Mouse (Mus musculus) neural tube, embryonic 12.5 days (tissue): ENCODE data around the gene Cdkl3. TPM values are rescaled to one million over a fixed set of nuclear protein-coding genes. Genes with fewer than 3 reads are reported as not detected.

Source experiments
- ATAC-seq: fragments of 200-750 bp; cut with Nextera tagmentation; 2 replicates; pipeline ENCODE4 v1.8.0; 2017; ENCODE audit warnings: low read depth, mild to moderate bottlenecking, moderate TSS enrichment, moderate library complexity; ENCODE audit not compliant: low FRiP score
- H3K27ac ChIP-seq: fragments of 300-500 bp; sonication (generic); 2 replicates; pipeline ENCODE4 v1.5.1; 2016
- H3K27me3 ChIP-seq: fragments of 300-500 bp; sonication (generic); replicated peaks from 2 replicates; pipeline ENCODE4 v1.6.1; 2016; ENCODE audit warnings: mild to moderate bottlenecking
- H3K36me3 ChIP-seq: fragments of 300-500 bp; sonication (generic); 2 replicates; pipeline ENCODE4 v1.6.1; 2016; ENCODE audit warnings: mild to moderate bottlenecking
- H3K4me1 ChIP-seq: fragments of 300-500 bp; sonication (generic); 2 replicates; pipeline ENCODE4 v1.6.1; 2016
- H3K4me2 ChIP-seq: fragments of 300-500 bp; sonication (generic); replicated peaks from 2 replicates; pipeline ENCODE4 v1.6.1; 2016; ENCODE audit warnings: mild to moderate bottlenecking
- H3K4me3 ChIP-seq: fragments of 300-500 bp; sonication (generic); 2 replicates; pipeline ENCODE4 v1.5.1; 2016
- H3K9ac ChIP-seq: fragments of 300-500 bp; sonication (generic); 2 replicates; pipeline ENCODE4 v1.6.1; 2016; ENCODE audit warnings: mild to moderate bottlenecking
- H3K9me3 ChIP-seq: fragments of 300-500 bp; sonication (generic); 2 replicates; pipeline ENCODE4 v1.6.1; 2016; ENCODE audit warnings: mild to moderate bottlenecking
- WGBS: fragments of 180-500 bp; shearing (Covaris S2); methylation state at CpG from one replicate; pipeline ENCODE4 v1.1.7; 2016; 5-methylcytosine and 5-hydroxymethylcytosine counted together
- polyA plus RNA-seq: library from polyadenylated mRNA; unstranded; fragments of >200 nt; fragmentation: Nextera tagmentation; extraction: Ambion mirVana; gene quantifications from 2 replicates; pipeline ENCODE4 v1.2.1, GENCODE M21; 2016

Gene Cdkl3
- polyA plus RNA-seq, result 19.5 and 19.6 TPM in 2 replicates

DNA sequence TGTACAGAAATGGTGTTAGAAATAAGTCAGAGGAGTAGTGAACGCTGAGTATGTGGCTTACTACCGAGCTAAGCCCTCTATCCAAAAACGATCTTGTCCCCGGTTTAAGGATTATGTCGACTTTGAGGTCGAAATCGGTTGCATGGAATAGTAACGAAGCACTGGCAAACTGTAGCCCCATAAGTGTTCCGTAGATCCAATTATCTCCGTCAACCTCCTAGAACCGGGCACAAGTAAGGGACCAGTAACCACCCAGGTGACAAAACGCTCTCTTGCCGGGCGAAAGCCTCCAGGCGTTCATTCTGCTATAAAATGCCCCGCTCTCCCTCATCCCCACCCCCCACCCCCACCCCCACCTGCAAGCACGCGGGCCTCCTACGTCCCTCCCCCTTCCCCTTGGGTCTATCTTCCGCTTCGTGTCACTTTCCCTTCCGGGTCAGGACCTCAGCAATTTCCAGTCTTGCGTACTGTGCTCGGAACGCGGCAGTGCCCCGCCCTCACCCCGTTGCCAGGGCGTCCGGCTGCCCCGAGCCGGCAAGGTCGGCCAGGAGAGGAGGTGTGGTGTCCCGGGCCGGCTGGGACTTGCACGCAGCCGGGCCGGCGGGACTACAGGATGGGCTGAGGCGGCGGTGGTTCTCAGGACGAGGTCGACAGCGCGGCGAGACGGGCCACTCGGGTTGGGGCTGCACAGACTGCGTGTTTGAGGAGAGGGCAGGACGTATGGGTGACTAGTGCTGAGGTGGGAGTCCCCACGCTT lies at the start of gene Cdkl3:
Cdkl3 (plus strand) TSS at position 450 of the 757 bp plus-strand sequence.
- H3K9me3 ChIP-seq, result no peaks in the 10 kb centered on the region
- ATAC-seq, result peak; percentile 84
- H3K36me3 ChIP-seq, result no peaks in the 10 kb centered on the region
- H3K4me3 ChIP-seq, result peak within 1 kb of the TSS; percentile 82
- peak within 1 kb of the TSS; percentile 77 for H3K9ac ChIP-seq
- peaks cover 16% of the 10 kb centered on the region for H3K4me1 ChIP-seq
- peak within 1 kb of the TSS; percentile 65 for H3K4me2 ChIP-seq
- peak within 1 kb of the TSS; percentile 83 for H3K27ac ChIP-seq
- WGBS, result under 1% methylated on average over 51 of the region's 51 CpGs
- H3K27me3 ChIP-seq, result no peaks in the 10 kb centered on the region

DNA sequence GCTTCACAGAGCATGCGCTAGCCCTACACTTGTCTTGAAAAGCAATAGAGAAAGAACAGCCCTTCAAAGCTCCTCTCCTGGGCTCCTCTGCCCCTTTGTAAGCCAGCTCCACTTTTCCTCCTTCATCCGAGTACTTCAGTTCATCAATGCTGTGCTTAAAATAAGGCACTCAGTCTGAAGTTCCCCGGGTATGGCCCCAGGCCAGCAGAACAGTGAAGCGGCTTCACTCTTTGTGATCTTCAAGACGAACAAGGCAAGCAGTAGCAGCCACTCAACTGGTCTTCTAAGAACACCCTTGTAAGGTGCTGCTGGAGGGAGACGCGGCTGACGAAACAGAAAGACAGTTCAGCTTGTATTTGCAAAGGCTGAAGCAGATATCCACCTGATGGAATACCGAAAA lies 47.9 kb upstream of the Cdkl3 start:
- H3K9ac ChIP-seq, result no peak overlapping the region
- no peaks in the 10 kb centered on the region for H3K4me1 ChIP-seq
- H3K36me3 ChIP-seq, result no peaks in the 10 kb centered on the region
- no peak overlapping the region for H3K4me2 ChIP-seq
- no peak for ATAC-seq
- no peaks in the 10 kb centered on the region for H3K9me3 ChIP-seq
- 84% methylated on average over 9 of the region's 9 CpGs for WGBS
- no peak overlapping the region for H3K4me3 ChIP-seq
- no peak overlapping the region for H3K27ac ChIP-seq
- no peaks in the 10 kb centered on the region for H3K27me3 ChIP-seq

DNA sequence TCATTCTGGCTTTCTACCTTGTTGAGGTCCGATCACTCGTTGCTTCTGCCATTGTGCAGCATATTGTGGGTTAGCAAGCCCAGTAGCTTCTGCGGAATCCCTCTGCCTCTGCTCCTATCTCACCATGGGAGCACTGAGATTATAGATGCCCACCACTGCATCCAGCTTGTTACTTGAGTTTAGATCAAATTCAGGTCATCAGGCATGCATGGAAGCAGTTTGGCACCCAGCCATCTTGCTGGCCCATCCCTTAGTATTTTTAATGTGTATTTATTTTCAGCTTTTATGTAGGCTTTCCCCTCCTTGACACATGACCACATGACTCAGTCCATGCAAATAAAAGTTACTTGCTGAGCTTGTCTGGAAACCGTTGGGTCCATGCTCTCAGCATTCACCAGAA lies 46.3 kb upstream of the Cdkl3 start:
- Histone ChIP-seq H3K9ac (no peak overlapping the region), H3K4me1 (no peaks in the 10 kb centered on the region), H3K36me3 (no peaks in the 10 kb centered on the region), H3K4me3 (no peak overlapping the region), H3K27ac (no peak overlapping the region), H3K4me2 (no peak overlapping the region), H3K27me3 (no peaks in the 10 kb centered on the region), H3K9me3 (no peaks in the 10 kb centered on the region)
- 86% methylated on average over 4 of the region's 4 CpGs for WGBS
- ATAC-seq, result no peak

DNA sequence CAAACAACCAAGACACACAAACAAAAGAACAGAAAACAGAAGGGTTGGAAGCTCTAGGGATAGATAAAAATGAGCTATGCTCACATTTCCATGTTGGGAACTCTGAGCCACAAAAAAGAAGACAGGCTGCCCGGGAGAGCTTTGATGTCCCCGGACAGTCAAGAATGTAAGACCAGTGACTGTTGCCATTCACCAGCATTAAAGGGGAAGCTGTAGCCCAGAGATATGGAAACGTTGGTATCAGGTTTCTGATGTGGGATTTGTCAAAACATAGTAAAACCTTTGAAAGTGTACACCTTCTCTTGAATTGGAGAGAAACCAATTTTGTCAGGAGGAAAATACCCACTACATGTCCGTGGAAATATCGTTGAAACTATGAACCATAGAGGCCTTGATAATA lies 44.5 kb upstream of the Cdkl3 start:
- Histone ChIP-seq H3K9me3 (no peaks in the 10 kb centered on the region), H3K9ac (no peak overlapping the region), H3K27ac (no peak overlapping the region), H3K4me2 (no peak overlapping the region), H3K4me3 (no peak overlapping the region), H3K36me3 (no peaks in the 10 kb centered on the region), H3K4me1 (no peaks in the 10 kb centered on the region), H3K27me3 (no peaks in the 10 kb centered on the region)
- ATAC-seq, result no peak
- 87% methylated on average over 5 of the region's 5 CpGs for WGBS

DNA sequence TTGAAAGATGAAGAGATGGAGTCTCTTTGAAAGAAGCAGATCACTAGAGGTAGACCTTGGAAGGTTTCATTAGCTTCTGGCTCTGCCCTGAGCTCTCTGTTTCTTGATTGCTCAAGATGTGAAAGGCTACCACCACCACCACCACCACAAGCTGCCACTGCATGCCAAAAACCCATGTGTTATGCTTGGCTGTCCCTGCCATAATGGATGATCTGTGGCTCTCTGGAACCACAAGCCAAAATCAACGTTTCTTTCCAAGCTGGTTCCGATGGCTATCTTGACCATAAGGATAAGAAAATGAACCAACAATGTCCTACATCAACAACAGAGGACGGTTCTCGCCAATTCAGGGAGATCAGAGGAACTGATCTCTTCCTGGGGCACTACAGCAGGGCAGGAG lies 44.0 kb upstream of the Cdkl3 start:
- H3K4me2 ChIP-seq, result no peak overlapping the region
- ATAC-seq, result no peak
- H3K4me3 ChIP-seq, result no peak overlapping the region
- no peaks in the 10 kb centered on the region for H3K9me3 ChIP-seq
- H3K36me3 ChIP-seq, result no peaks in the 10 kb centered on the region
- no peaks in the 10 kb centered on the region for H3K27me3 ChIP-seq
- H3K4me1 ChIP-seq, result no peaks in the 10 kb centered on the region
- no peak overlapping the region for H3K9ac ChIP-seq
- no peak overlapping the region for H3K27ac ChIP-seq
- 88% methylated on average over 4 of the region's 4 CpGs for WGBS

DNA sequence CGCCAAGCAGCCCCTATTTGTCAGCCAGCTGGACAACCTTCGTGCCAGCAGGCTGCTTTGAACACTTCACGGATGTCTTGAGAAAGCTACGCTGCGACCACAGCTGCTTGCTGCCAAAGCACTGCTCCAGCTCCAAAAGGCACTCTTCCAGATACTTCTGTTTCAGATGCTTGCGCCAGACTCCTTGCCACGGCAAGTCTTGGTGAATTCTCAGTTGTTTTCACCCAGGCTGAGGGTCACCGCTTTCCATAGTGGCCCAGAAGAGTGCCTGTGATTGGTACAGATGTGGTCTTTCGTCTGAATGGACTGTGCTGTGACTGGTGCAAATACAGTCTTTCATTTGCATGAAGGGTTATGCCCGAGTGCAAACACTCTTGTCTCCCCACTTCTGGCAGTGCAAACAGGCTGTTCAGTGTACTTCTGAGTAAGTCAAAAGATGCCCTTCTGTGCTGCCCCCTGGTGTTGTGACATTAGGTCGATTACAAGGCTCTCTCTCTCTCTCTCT lies 43.0 kb upstream of the Cdkl3 start:
- Histone ChIP-seq H3K27ac (no peak overlapping the region), H3K27me3 (no peaks in the 10 kb centered on the region), H3K9me3 (no peaks in the 10 kb centered on the region), H3K36me3 (no peaks in the 10 kb centered on the region), H3K9ac (no peak overlapping the region), H3K4me3 (no peak overlapping the region), H3K4me2 (no peak overlapping the region), H3K4me1 (no peaks in the 10 kb centered on the region)
- WGBS, result 64% methylated on average over 11 of the region's 11 CpGs
- ATAC-seq, result no peak

DNA sequence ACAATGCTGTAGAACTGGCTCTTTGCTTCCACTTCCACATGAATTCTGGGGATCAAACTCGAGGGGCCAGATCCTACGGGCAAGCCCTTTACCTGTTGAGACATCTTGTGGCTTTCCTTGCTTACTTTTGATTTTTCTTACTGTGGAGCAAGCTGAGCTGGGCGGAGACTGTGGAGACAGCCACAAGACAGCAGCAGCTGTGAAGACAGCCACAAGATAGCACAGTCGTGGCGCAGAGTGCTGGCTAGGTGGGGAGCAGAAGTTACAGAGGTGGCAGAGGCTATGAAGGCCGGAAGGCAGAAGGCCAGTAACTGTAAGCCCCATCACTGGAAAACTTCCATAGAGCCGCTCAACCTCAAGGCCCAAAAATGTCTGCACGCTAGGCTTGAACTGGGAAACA lies 42.3 kb upstream of the Cdkl3 start:
- H3K4me1 ChIP-seq, result no peaks in the 10 kb centered on the region
- H3K9me3 ChIP-seq, result no peaks in the 10 kb centered on the region
- 94% methylated on average over 8 of the region's 8 CpGs for WGBS
- H3K36me3 ChIP-seq, result no peaks in the 10 kb centered on the region
- no peak overlapping the region for H3K27ac ChIP-seq
- H3K27me3 ChIP-seq, result no peaks in the 10 kb centered on the region
- no peak for ATAC-seq
- no peak overlapping the region for H3K9ac ChIP-seq
- no peak overlapping the region for H3K4me2 ChIP-seq
- no peak overlapping the region for H3K4me3 ChIP-seq

DNA sequence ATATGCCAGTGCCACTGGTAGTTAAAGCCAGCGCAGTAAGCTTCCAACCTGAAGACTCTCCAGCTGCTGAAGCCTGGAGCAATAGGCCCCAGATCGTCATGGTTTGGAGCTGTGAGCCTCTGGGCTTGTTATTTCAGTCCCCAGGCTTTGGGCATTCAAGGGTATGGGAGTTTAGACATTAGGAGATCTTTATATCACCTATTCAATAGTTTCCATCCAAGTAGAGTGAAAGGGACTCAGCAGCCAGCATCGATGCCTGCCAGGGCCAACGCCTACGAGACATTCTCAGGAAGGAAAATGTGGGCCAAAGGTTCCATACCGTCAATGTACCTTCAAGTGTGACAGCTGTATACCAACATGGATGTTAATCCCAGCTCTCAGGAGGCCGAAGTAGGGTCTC lies 41.7 kb upstream of the Cdkl3 start:
- ATAC-seq, result no peak
- no peak overlapping the region for H3K27ac ChIP-seq

DNA sequence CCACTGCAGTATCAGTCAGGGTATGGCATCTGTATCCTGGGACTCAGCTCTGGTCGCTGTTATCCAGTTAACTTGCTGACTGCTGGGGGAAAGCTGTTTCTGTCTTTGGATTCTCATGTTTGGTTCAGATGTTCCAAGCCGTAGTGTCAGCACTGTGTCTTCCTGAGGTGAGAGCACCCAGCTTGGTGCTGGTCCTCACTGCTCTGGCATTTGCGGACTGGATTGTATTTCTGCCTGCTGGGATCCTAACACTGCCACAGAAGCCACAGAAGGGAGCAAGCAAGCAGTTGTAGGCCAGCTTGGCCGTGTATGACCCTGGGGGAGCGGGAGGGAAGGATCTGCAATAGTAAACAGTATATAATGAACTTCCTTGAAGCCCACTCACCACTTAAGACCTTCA lies 37.4 kb upstream of the Cdkl3 start:
- H3K27ac ChIP-seq, result no peak overlapping the region
- H3K36me3 ChIP-seq, result peaks cover 16% of the 10 kb centered on the region
- no peak overlapping the region for H3K4me2 ChIP-seq
- no peaks in the 10 kb centered on the region for H3K27me3 ChIP-seq
- no peak overlapping the region for H3K4me3 ChIP-seq
- no peak for ATAC-seq
- 85% methylated on average over 5 of the region's 5 CpGs for WGBS
- H3K9ac ChIP-seq, result no peak overlapping the region
- no peaks in the 10 kb centered on the region for H3K9me3 ChIP-seq
- H3K4me1 ChIP-seq, result peaks cover 5% of the 10 kb centered on the region

More for the DNA sequence above, 41.7 kb upstream of the Cdkl3 start:
- no peak overlapping the region for H3K4me3 ChIP-seq
- no peak overlapping the region for H3K4me2 ChIP-seq
- 93% methylated on average over 7 of the region's 7 CpGs for WGBS
- H3K36me3 ChIP-seq, result no peaks in the 10 kb centered on the region
- H3K9ac ChIP-seq, result no peak overlapping the region
- H3K9me3 ChIP-seq, result no peaks in the 10 kb centered on the region
- no peaks in the 10 kb centered on the region; the same call in 1 of the 2 replicates for H3K4me1 ChIP-seq
- no peaks in the 10 kb centered on the region for H3K27me3 ChIP-seq

DNA sequence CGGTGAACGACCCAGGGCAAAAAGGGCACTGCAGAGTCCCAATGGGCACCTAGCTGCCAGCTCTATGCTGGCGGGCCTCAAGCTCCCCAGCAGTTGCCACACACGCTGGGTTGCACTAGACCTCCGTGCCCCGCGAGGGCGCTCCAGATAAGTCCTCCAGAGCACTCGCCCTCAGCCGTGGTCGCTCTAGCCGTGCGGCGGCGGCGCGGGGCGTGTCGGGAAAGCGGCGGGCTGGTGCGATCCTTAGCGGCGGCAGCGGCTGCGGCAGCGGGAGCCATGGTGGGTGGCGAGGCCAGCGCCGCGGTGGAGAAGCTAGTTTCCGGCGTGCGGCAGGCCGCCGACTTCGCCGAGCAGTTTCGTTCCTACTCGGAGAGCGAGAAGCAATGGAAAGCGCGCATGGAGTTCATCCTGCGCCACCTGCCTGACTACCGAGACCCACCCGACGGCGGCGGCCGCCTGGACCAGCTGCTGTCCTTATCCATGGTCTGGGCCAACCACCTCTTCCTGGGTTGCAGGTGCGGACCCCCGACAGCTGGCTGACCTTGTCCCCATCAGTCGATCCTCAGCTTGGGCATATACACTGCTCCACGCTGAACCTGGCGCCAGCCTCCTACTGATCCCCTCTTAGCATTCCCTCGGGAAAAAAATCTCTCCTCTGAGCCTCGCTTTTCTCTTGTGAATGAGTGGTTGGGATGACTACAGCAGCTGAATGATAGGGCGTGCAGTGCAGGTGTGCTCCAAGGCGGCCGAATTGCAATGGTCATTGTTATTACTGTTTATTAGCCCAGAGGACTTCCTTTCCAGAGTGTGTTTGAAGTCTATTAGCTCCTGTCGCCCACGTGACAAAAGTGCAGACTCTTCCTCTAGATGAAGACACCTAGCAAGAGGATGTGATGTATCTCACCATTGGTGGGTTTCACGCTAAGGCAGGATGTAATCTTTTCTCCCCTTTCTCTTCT lies 36.3 kb upstream of the Cdkl3 start, which contains the start of gene Cdkn2aipnl:
Cdkn2aipnl (plus strand) TSS at position 219 of the 959 bp plus-strand sequence.
- H3K4me2 ChIP-seq, result peak within 1 kb of the TSS; percentile 82
- peak within 1 kb of the TSS; percentile 71 for H3K4me3 ChIP-seq
- peaks cover 27% of the 10 kb centered on the region for H3K36me3 ChIP-seq
- 2% methylated on average over 63 of the region's 63 CpGs for WGBS
- peak; percentile 92 for ATAC-seq
- H3K9ac ChIP-seq, result peak within 1 kb of the TSS; percentile 78
- H3K4me1 ChIP-seq, result peaks cover 5% of the 10 kb centered on the region
- H3K9me3 ChIP-seq, result no peaks in the 10 kb centered on the region
- H3K27me3 ChIP-seq, result no peaks in the 10 kb centered on the region
- H3K27ac ChIP-seq, result no peak within 1 kb of the TSS

DNA sequence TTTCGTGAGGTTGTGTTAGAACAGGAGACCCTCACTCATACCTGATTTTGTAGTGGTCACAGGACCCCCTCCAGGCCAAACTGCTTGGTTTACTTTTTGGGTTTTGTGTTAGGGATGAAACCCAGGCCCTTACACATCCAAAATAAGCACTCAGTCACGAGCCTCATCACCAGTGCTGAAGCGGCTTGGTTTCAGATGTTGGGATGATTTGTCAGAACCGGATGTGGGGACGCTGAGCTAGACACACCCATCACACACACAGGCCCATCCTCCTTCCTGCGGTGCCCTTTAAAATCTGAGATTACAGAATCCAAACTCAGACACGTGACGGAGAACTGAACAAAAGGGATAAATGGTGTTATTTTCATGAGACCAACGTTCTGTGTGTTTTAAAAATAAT lies 35.1 kb upstream of the Cdkl3 start:
- no peak overlapping the region for H3K4me3 ChIP-seq
- H3K4me1 ChIP-seq, result peaks cover 5% of the 10 kb centered on the region
- H3K9me3 ChIP-seq, result no peaks in the 10 kb centered on the region
- H3K9ac ChIP-seq, result no peak overlapping the region
- no peak for ATAC-seq
- 95% methylated on average over 9 of the region's 9 CpGs for WGBS
- H3K4me2 ChIP-seq, result no peak overlapping the region
- H3K27ac ChIP-seq, result no peak overlapping the region
- H3K36me3 ChIP-seq, result peaks cover 37% of the 10 kb centered on the region
- H3K27me3 ChIP-seq, result no peaks in the 10 kb centered on the region

DNA sequence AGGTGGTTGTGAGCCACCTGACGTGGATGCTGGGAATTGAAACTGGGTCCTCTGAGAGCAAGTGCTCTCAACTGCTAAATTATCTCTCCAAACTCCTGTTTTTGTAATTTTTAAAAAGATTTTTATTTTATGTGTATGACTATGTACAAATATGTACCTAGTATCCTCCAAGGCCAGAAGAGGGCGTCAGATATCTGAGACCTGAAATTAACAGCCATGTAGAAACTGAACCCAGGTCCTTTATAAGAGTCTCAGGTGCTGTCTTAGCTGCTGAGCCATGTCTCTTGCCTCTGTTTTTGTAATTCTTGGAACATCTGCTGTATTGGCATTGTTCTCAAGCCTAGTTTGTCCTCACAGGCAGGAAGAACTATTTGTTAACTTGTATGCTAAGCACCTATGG lies 34.5 kb upstream of the Cdkl3 start:
- Histone ChIP-seq H3K4me1 (peaks cover 5% of the 10 kb centered on the region), H3K9ac (no peak overlapping the region), H3K36me3 (peaks cover 41% of the 10 kb centered on the region), H3K27ac (no peak overlapping the region), H3K9me3 (no peaks in the 10 kb centered on the region), H3K4me2 (no peak overlapping the region), H3K27me3 (no peaks in the 10 kb centered on the region), H3K4me3 (no peak overlapping the region)
- no peak for ATAC-seq
- 88% methylated on average over 2 of the region's 2 CpGs for WGBS
